Mouse (Mus musculus) heart, embryonic 11.5 days (tissue): ENCODE results near the gene Gstp2. TPM values are rescaled to one million over a fixed set of nuclear protein-coding genes. Genes with fewer than 3 reads are reported as not detected.

ENCODE experiments used
- ATAC-seq: fragments of 200-750 bp; cut with Nextera tagmentation; replicated peaks from 2 replicates; pipeline ENCODE4 v1.8.0; 2017; ENCODE audit warnings: moderate library complexity; ENCODE audit not compliant: insufficient number of reproducible peaks, low FRiP score, low TSS enrichment
- H3K27ac ChIP-seq: fragments of 300-500 bp; sonication (generic); 2 replicates; pipeline ENCODE4 v1.5.1; 2014; ENCODE audit warnings: mild to moderate bottlenecking, low read depth, low read length
- H3K27me3 ChIP-seq: fragments of 300-500 bp; sonication (generic); 2 replicates; pipeline ENCODE4 v1.6.1; 2014; ENCODE audit warnings: mild to moderate bottlenecking, low read length, mixed read lengths; ENCODE audit not compliant: control insufficient read depth, insufficient read depth
- H3K36me3 ChIP-seq: fragments of 300-500 bp; sonication (generic); 2 replicates; pipeline ENCODE4 v1.6.1; 2014; ENCODE audit warnings: mild to moderate bottlenecking, low read length, moderate library complexity, mixed read lengths; ENCODE audit not compliant: control insufficient read depth, insufficient read depth
- H3K4me1 ChIP-seq: fragments of 300-500 bp; sonication (generic); 2 replicates; pipeline ENCODE4 v1.6.1; 2014; ENCODE audit warnings: low read length; ENCODE audit not compliant: control insufficient read depth, insufficient read depth
- H3K4me2 ChIP-seq: fragments of 300-500 bp; sonication (generic); 2 replicates; pipeline ENCODE4 v1.6.1; 2014; ENCODE audit warnings: mild to moderate bottlenecking, moderate library complexity
- H3K4me3 ChIP-seq: fragments of 300-500 bp; sonication (generic); 2 replicates; pipeline ENCODE4 v1.5.1; 2014; ENCODE audit warnings: low read depth, low read length
- H3K9ac ChIP-seq: fragments of 300-500 bp; sonication (generic); 2 replicates; pipeline ENCODE4 v1.6.1; 2014; ENCODE audit warnings: mild to moderate bottlenecking, low read depth, low read length, moderate library complexity
- H3K9me3 ChIP-seq: fragments of 300-500 bp; sonication (generic); replicated peaks from 2 replicates; pipeline ENCODE4 v1.6.1; 2016; ENCODE audit warnings: low read length; ENCODE audit not compliant: control insufficient read depth
- WGBS: fragments of 180-500 bp; shearing (Covaris S2); extraction: QIAGEN DNeasy Blood & Tissue Kit; methylation state at CpG from one replicate; pipeline ENCODE4 v1.1.7; 2014; ENCODE audit not compliant: insufficient replicate concordance; 5-methylcytosine and 5-hydroxymethylcytosine counted together
- polyA plus RNA-seq: library from polyadenylated mRNA; unstranded; fragments of >200 nt; fragmentation: Nextera tagmentation; extraction: Ambion mirVana; gene quantifications from 2 replicates; pipeline ENCODE4 v1.2.1, GENCODE M21; 2014

The Gstp2 gene
- polyA plus RNA-seq, 1 experiment from 2014 or later = 3.4 TPM

- ATAC-seq = no peak
- WGBS = 52% methylated on average over 5 of the region's 5 CpGs
- H3K4me2 ChIP-seq = no peak overlapping the region; the same call in 1 of the 2 replicates
These were observed 30.2 kb downstream of the Gstp2 start for GRCm38 (mm10) chr19:4015635-4016034.

GRCm38 (mm10) chr19:4014802-4015201, 31.0 kb downstream of the Gstp2 start:
- Histone ChIP-seq H3K27me3 (no peaks in the 10 kb centered on the region), H3K9me3 (no peaks in the 10 kb centered on the region), H3K4me2 (no peak overlapping the region), H3K9ac (peak overlapping the region; percentile 36; the same call in 1 of the 2 replicates), H3K4me1 (peaks cover 15% of the 10 kb centered on the region), H3K4me3 (no peak overlapping the region), H3K36me3 (no peaks in the 10 kb centered on the region), H3K27ac (no peak overlapping the region)
- no peak for ATAC-seq

More at GRCm38 (mm10) chr19:4015635-4016034, 30.2 kb downstream of the Gstp2 start:
- Histone ChIP-seq H3K36me3 (no peaks in the 10 kb centered on the region), H3K27ac (peak overlapping the region; percentile 50; the same call in 1 of the 2 replicates), H3K27me3 (no peaks in the 10 kb centered on the region), H3K9ac (peak overlapping the region; percentile 36; the same call in 1 of the 2 replicates), H3K4me3 (no peak overlapping the region), H3K9me3 (no peaks in the 10 kb centered on the region), H3K4me1 (peaks cover 15% of the 10 kb centered on the region)

- peaks cover 15% of the 10 kb centered on the region for H3K4me1 ChIP-seq
- H3K9me3 ChIP-seq = no peaks in the 10 kb centered on the region
- peak overlapping the region; percentile 38 for H3K27ac ChIP-seq
- H3K4me2 ChIP-seq = peak overlapping the region; percentile 66
- H3K4me3 ChIP-seq = peak overlapping the region; percentile 89
- peak overlapping the region; percentile 66 for H3K9ac ChIP-seq
- peak; percentile 46; the same call in 1 of the 2 replicates for ATAC-seq
- WGBS = 9% methylated on average over 9 of the region's 9 CpGs
- H3K36me3 ChIP-seq = peaks cover 7% of the 10 kb centered on the region
- no peaks in the 10 kb centered on the region for H3K27me3 ChIP-seq
These were observed 32.8 kb downstream of the Gstp2 start for GRCm38 (mm10) chr19:4013066-4013465.

DNA sequence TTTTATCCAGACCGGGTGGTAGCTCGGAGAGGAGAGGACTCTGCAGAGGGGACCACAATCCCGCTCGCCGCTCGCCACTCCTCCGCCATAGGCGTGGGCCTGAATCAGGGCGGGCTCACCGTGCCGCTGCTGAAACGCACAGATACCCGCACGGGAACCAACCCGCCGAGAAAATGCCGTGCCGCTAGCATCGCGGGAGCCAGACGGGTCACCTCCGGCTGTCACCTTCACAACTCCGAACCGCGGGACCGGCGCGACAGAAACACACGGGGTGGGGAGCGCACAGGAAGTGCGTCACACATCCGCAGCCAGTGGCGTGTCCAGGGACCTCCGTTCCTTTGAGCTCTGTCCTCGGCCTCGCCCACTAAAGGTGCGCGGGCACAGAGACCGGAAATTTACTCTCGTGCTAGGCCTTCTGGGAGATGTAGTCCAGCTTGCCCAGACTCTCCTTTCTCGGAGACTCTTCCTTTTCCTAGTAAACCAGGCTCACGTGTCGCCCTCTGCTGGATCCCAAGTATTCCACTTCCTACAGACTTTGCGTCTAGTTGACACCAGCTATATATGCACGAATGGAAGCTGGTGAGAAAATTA, 33.3 kb downstream of the Gstp2 start, which contains the start of gene Ndufv1:
Ndufv1 (minus strand) TSS at position 375 of the 591 bp plus-strand sequence.
- Histone ChIP-seq H3K9me3 (no peaks in the 10 kb centered on the region), H3K4me3 (peak within 1 kb of the TSS; percentile 89), H3K4me2 (peak within 1 kb of the TSS; percentile 82), H3K9ac (peak within 1 kb of the TSS; percentile 91), H3K36me3 (peaks cover 12% of the 10 kb centered on the region), H3K4me1 (peaks cover 15% of the 10 kb centered on the region), H3K27ac (peak within 1 kb of the TSS; percentile 75), H3K27me3 (no peaks in the 10 kb centered on the region)
- peak; percentile 99 for ATAC-seq
- WGBS = under 1% methylated on average over 45 of the region's 45 CpGs

DNA sequence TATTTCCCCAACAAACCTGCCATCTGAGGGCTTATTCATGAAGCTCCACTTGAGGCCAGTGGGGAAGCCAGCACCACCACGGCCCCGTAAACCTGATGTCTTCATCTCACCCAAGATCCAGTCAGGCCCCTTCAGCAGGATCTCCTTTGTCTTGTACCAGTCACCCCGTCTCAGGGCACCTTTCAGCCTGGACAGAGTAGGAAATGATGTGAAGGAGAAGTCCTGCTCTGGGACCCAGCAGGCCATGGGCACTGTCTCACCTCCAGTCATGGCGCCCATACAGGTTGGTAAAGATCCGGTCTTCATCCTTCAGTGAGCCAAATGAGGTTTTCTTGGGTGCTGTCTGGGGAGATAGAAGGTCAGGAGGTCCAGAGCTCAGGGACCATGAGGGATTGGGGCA, 34.7 kb downstream of the Gstp2 start:
- Histone ChIP-seq H3K4me3 (peak overlapping the region; percentile 89; the same call in 1 of the 2 replicates), H3K4me1 (peaks cover 16% of the 10 kb centered on the region), H3K9me3 (no peaks in the 10 kb centered on the region), H3K36me3 (peaks cover 23% of the 10 kb centered on the region), H3K9ac (0 out of 2 replicates have a peak overlapping the region, but pooled peaks have one; percentile 17), H3K27ac (no peak overlapping the region), H3K4me2 (no peak overlapping the region), H3K27me3 (no peaks in the 10 kb centered on the region)
- ATAC-seq = no peak
- 94% methylated on average over 5 of the region's 5 CpGs for WGBS

- Histone ChIP-seq H3K4me1 (peaks cover 39% of the 10 kb centered on the region), H3K4me2 (no peak overlapping the region), H3K36me3 (peaks cover 29% of the 10 kb centered on the region), H3K27ac (no peak overlapping the region), H3K4me3 (no peak overlapping the region), H3K27me3 (no peaks in the 10 kb centered on the region), H3K9ac (no peak overlapping the region), H3K9me3 (no peaks in the 10 kb centered on the region)
- WGBS = 97% methylated on average over 8 of the region's 8 CpGs
- ATAC-seq = no peak
These were observed 39.9 kb downstream of the Gstp2 start for GRCm38 (mm10) chr19:4005971-4006370.

GRCm38 (mm10) chr19:4005091-4005490, 40.7 kb downstream of the Gstp2 start:
- Histone ChIP-seq H3K4me1 (peaks cover 39% of the 10 kb centered on the region), H3K9ac (no peak overlapping the region), H3K27me3 (no peaks in the 10 kb centered on the region), H3K4me2 (0 out of 2 replicates have a peak overlapping the region, but pooled peaks have one; percentile 5), H3K4me3 (no peak overlapping the region), H3K36me3 (peaks cover 29% of the 10 kb centered on the region), H3K9me3 (no peaks in the 10 kb centered on the region), H3K27ac (peak overlapping the region; percentile 35; the same call in 1 of the 2 replicates)
- whole genome bisulfite sequencing = 88% methylated on average over 9 of the region's 9 CpGs
- no peak for ATAC-seq

- H3K27ac ChIP-seq = no peak overlapping the region
- peaks cover 26% of the 10 kb centered on the region for H3K36me3 ChIP-seq
- no peaks in the 10 kb centered on the region for H3K9me3 ChIP-seq
- peaks cover 42% of the 10 kb centered on the region for H3K4me1 ChIP-seq
- no peak overlapping the region for H3K4me3 ChIP-seq
- H3K9ac ChIP-seq = peak overlapping the region; percentile 17; the same call in 1 of the 2 replicates
- peak overlapping the region; percentile 55 for H3K4me2 ChIP-seq
- ATAC-seq = no peak
- WGBS = 80% methylated on average over 15 of the region's 15 CpGs
- no peaks in the 10 kb centered on the region for H3K27me3 ChIP-seq
These were observed 41.5 kb downstream of the Gstp2 start for GRCm38 (mm10) chr19:4004331-4004730.

DNA sequence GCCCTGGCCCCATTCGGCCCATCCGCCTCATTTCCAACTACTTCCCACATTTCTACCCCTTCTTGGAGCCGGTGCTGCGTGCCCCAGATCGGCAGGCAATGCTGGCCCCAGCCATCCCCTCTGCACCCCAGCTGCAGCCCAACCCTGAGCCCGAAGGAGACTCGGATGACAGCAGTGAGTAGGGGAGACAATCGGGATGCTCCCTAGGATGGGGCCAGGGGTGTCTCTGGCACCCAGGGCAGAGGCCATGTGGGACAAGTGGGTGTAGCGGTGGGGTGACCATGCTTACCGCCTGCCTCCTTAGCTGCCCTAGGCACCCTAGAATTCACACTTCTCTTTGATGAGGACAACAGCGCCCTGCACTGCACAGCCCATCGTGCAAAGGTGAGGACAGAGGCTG, 42.2 kb downstream of the Gstp2 start:
- peak overlapping the region; percentile 19 for H3K4me3 ChIP-seq
- no peaks in the 10 kb centered on the region for H3K9me3 ChIP-seq
- 73% methylated on average over 12 of the region's 12 CpGs for WGBS
- H3K4me1 ChIP-seq = peaks cover 42% of the 10 kb centered on the region
- peak overlapping the region; percentile 88 for H3K27ac ChIP-seq
- no peaks in the 10 kb centered on the region for H3K27me3 ChIP-seq
- no peak for ATAC-seq
- peak overlapping the region; percentile 55 for H3K4me2 ChIP-seq
- peak overlapping the region; percentile 58; the same call in 1 of the 2 replicates for H3K9ac ChIP-seq
- H3K36me3 ChIP-seq = peaks cover 24% of the 10 kb centered on the region
